Mouse (Mus musculus) MEL (cell line): ENCODE measurements at regions not wholly inside any gene's neighbourhood (a gene's known extent, or its start where the extent isn't known, plus 50 kb on each side); places are given as distances from the start of the nearest gene placed in this dataset.

Source experiments
- DNase-seq: peaks from one replicate; pipeline ENCODE4 v3.0.0; 2011; ENCODE audit warnings: low read depth, low spot score
- H3K27ac ChIP-seq: 2 replicates; pipeline ENCODE4 v1.5.1; 2012; ENCODE audit warnings: low read depth, mild to moderate bottlenecking, control low read depth, low read length, moderate library complexity; ENCODE audit not compliant: control insufficient read depth
- H3K27me3 ChIP-seq, 2 experiments: fragments of 150-350 bp in 1 of 2; sonication (generic) in 1 of 2; 2 replicates each; pipeline ENCODE4 v1.6.1; 2012; ENCODE audit warnings: low read length in 2 of 2, mild to moderate bottlenecking in 2 of 2, improper control_type of control experiment in 1 of 2, moderate library complexity in 1 of 2; ENCODE audit not compliant: insufficient read depth in 2 of 2, control insufficient read depth in 1 of 2
- H3K36me3 ChIP-seq, 2 experiments: 2 replicates each; pipeline ENCODE4 v1.6.1; 2012 to 2014; ENCODE audit warnings: low read length in 2 of 2, improper control_type of control experiment in 1 of 2, inconsistent platforms in 1 of 2, mild to moderate bottlenecking in 1 of 2; ENCODE audit not compliant: insufficient read depth in 2 of 2, control insufficient read depth in 1 of 2
- H3K4me1 ChIP-seq, 2 experiments: fragments of 150-350 bp in 1 of 2; sonication (generic) in 1 of 2; 2 replicates each; pipeline ENCODE4 v1.6.1; 2012; ENCODE audit warnings: low read length in 2 of 2, improper control_type of control experiment in 1 of 2, mild to moderate bottlenecking in 1 of 2; ENCODE audit not compliant: insufficient read depth in 2 of 2, control insufficient read depth in 1 of 2
- H3K4me3 ChIP-seq, 2 experiments: fragments of 150-350 bp in 1 of 2; sonication (generic) in 1 of 2; 2 replicates each; pipeline ENCODE4 v1.5.1; 2012; ENCODE audit warnings: low read depth in 2 of 2, low read length in 2 of 2, mild to moderate bottlenecking in 2 of 2, moderate library complexity in 2 of 2, control low read depth in 1 of 2, improper control_type of control experiment in 1 of 2; ENCODE audit not compliant: control insufficient read depth in 1 of 2, insufficient read depth in 1 of 2
- H3K79me2 ChIP-seq: 2 replicates; pipeline ENCODE4 v1.6.1; 2012; ENCODE audit warnings: mild to moderate bottlenecking, low read length, moderate library complexity; ENCODE audit not compliant: control insufficient read depth, poor library complexity, insufficient read depth
- H3K9ac ChIP-seq: 2 replicates; pipeline ENCODE4 v1.6.1; 2012; ENCODE audit warnings: low read depth, mild to moderate bottlenecking, control low read depth, low read length, moderate library complexity; ENCODE audit not compliant: control insufficient read depth, poor library complexity, severe bottlenecking
- H3K9me3 ChIP-seq: fragments of 150-350 bp; sonication (generic); replicated peaks from 2 replicates; pipeline ENCODE4 v1.6.1; 2012; ENCODE audit warnings: mild to moderate bottlenecking, low read length, improper control_type of control experiment, moderate library complexity; ENCODE audit not compliant: insufficient read depth
- BHLHE40 ChIP-seq: IDR thresholded peaks from 2 replicates; pipeline ENCODE4 v1.6.1; 2012; ENCODE audit warnings: low read depth, mild to moderate bottlenecking, inconsistent platforms, low read length, improper control_type of control experiment, borderline replicate concordance
- CHD1 ChIP-seq: IDR thresholded peaks from 2 replicates; pipeline ENCODE4 v1.6.1; 2012; ENCODE audit warnings: low read depth, mild to moderate bottlenecking, inconsistent platforms, low read length, improper control_type of control experiment
- CHD2 ChIP-seq: IDR thresholded peaks from 2 replicates; pipeline ENCODE4 v1.6.1; 2011; ENCODE audit warnings: low read length, improper control_type of control experiment
- CTCF ChIP-seq, 3 experiments: IDR thresholded peaks in 2 of 3; conservative IDR thresholded peaks in 1 of 3; 2 replicates each; pipeline ENCODE4 v1.5.1; 2011 to 2012; ENCODE audit warnings: low read length in 3 of 3, low read depth in 2 of 3, mild to moderate bottlenecking in 2 of 3, improper control_type of control experiment in 1 of 3, inconsistent platforms in 1 of 3, mixed read lengths in 1 of 3, moderate library complexity in 1 of 3; ENCODE audit not compliant: control insufficient read depth in 1 of 3, insufficient read depth in 1 of 3, poor library complexity in 1 of 3, severe bottlenecking in 1 of 3
- E2F4 ChIP-seq: IDR thresholded peaks from 2 replicates; pipeline ENCODE4 v1.6.1; 2011; ENCODE audit warnings: low read depth, low read length, improper control_type of control experiment, borderline replicate concordance
- ELF1 ChIP-seq: IDR thresholded peaks from 2 replicates; pipeline ENCODE4 v1.6.1; 2014; ENCODE audit warnings: low read depth, mild to moderate bottlenecking, inconsistent platforms, low read length, improper control_type of control experiment, moderate library complexity
- EP300 ChIP-seq, 2 experiments: IDR thresholded peaks; 2 replicates each; pipeline ENCODE4 v1.6.1; 2011; ENCODE audit warnings: improper control_type of control experiment in 2 of 2, low read length in 2 of 2, low read depth in 1 of 2, mild to moderate bottlenecking in 1 of 2
- ETS1 ChIP-seq: IDR thresholded peaks from 2 replicates; pipeline ENCODE4 v1.6.1; 2012; ENCODE audit warnings: low read depth, mild to moderate bottlenecking, inconsistent platforms, low read length, improper control_type of control experiment, moderate library complexity
- GABPA ChIP-seq: IDR thresholded peaks from 2 replicates; pipeline ENCODE4 v1.6.1; 2012; ENCODE audit warnings: low read depth, mild to moderate bottlenecking, inconsistent platforms, low read length, improper control_type of control experiment, moderate library complexity
- GATA1 ChIP-seq: IDR thresholded peaks from 2 replicates; pipeline ENCODE4 v1.6.1; 2011; ENCODE audit warnings: low read depth, low read length, improper control_type of control experiment
- HCFC1 ChIP-seq: IDR thresholded peaks from 2 replicates; pipeline ENCODE4 v1.6.1; 2012; ENCODE audit warnings: low read depth, mild to moderate bottlenecking, inconsistent platforms, low read length, improper control_type of control experiment, moderate library complexity
- JUND ChIP-seq: IDR thresholded peaks from 2 replicates; pipeline ENCODE4 v1.6.1; 2011; ENCODE audit warnings: low read depth, mild to moderate bottlenecking, improper control_type of control experiment, low read length
- KAT2A ChIP-seq: conservative IDR thresholded peaks from 2 replicates; pipeline ENCODE4 v1.6.1; 2012; ENCODE audit warnings: low read depth, low read length, improper control_type of control experiment, inconsistent platforms
- MAFK ChIP-seq: IDR thresholded peaks from 2 replicates; pipeline ENCODE4 v1.6.1; 2011; ENCODE audit warnings: low read depth, mild to moderate bottlenecking, low read length, improper control_type of control experiment, borderline replicate concordance
- MAX ChIP-seq: IDR thresholded peaks from 2 replicates; pipeline ENCODE4 v1.6.1; 2011; ENCODE audit warnings: low read length, improper control_type of control experiment
- MAZ ChIP-seq: IDR thresholded peaks from 2 replicates; pipeline ENCODE4 v1.6.1; 2012; ENCODE audit warnings: low read depth, mild to moderate bottlenecking, inconsistent platforms, low read length, improper control_type of control experiment
- MEF2A ChIP-seq: IDR thresholded peaks from 2 replicates; pipeline ENCODE4 v1.6.1; 2014; ENCODE audit warnings: low read depth, mild to moderate bottlenecking, inconsistent platforms, low read length, improper control_type of control experiment; ENCODE audit not compliant: poor library complexity, insufficient replicate concordance, severe bottlenecking; ENCODE audit errors: extremely low read depth
- MXI1 ChIP-seq: IDR thresholded peaks from 2 replicates; pipeline ENCODE4 v1.6.1; 2011; ENCODE audit warnings: mild to moderate bottlenecking, low read depth, low read length, improper control_type of control experiment
- MYB ChIP-seq: IDR thresholded peaks from 2 replicates; pipeline ENCODE4 v1.6.1; 2011; ENCODE audit warnings: mild to moderate bottlenecking, low read depth, low read length, improper control_type of control experiment
- MYC ChIP-seq: IDR thresholded peaks from 2 replicates; pipeline ENCODE4 v1.6.1; 2011; ENCODE audit warnings: low read depth, mild to moderate bottlenecking, low read length, improper control_type of control experiment, moderate library complexity
- NELFE ChIP-seq: IDR thresholded peaks from 2 replicates; pipeline ENCODE4 v1.6.1; 2011; ENCODE audit warnings: low read depth, low read length, improper control_type of control experiment
- NRF1 ChIP-seq: IDR thresholded peaks from 2 replicates; pipeline ENCODE4 v1.6.1; 2014; ENCODE audit warnings: low read depth, mild to moderate bottlenecking, inconsistent platforms, low read length, improper control_type of control experiment, moderate library complexity; ENCODE audit not compliant: poor library complexity, insufficient read depth, severe bottlenecking
- POLR2A ChIP-seq, 2 experiments: IDR thresholded peaks; 2 replicates each; pipeline ENCODE4 v1.6.1; 2011 to 2012; ENCODE audit warnings: low read length in 2 of 2, mild to moderate bottlenecking in 2 of 2, control low read depth in 1 of 2, improper control_type of control experiment in 1 of 2, low read depth in 1 of 2, moderate library complexity in 1 of 2; ENCODE audit not compliant: control insufficient read depth in 1 of 2, insufficient read depth in 1 of 2, poor library complexity in 1 of 2
- POLR2AphosphoS2 ChIP-seq: IDR thresholded peaks from 2 replicates; pipeline ENCODE4 v1.6.1; 2011; ENCODE audit warnings: low read length, improper control_type of control experiment
- POLR2AphosphoS5 ChIP-seq: IDR thresholded peaks from 2 replicates; pipeline ENCODE4 v1.6.1; 2012; ENCODE audit warnings: low read depth, borderline replicate concordance, mild to moderate bottlenecking, inconsistent platforms, low read length, moderate library complexity, mixed read lengths
- RAD21 ChIP-seq: IDR thresholded peaks from 2 replicates; pipeline ENCODE4 v1.6.1; 2011; ENCODE audit warnings: mild to moderate bottlenecking, low read depth, low read length, improper control_type of control experiment
- RCOR1 ChIP-seq: IDR thresholded peaks from 2 replicates; pipeline ENCODE4 v1.6.1; 2012; ENCODE audit warnings: low read depth, mild to moderate bottlenecking, inconsistent platforms, low read length, improper control_type of control experiment
- SIN3A ChIP-seq: IDR thresholded peaks from 2 replicates; pipeline ENCODE4 v1.6.1; 2012; ENCODE audit warnings: low read length, improper control_type of control experiment, inconsistent platforms
- SMC3 ChIP-seq: IDR thresholded peaks from 2 replicates; pipeline ENCODE4 v1.6.1; 2011; ENCODE audit warnings: low read depth, low read length, improper control_type of control experiment
- TAL1 ChIP-seq: IDR thresholded peaks from 2 replicates; pipeline ENCODE4 v1.6.1; 2012; ENCODE audit warnings: mild to moderate bottlenecking, inconsistent platforms, low read length, moderate library complexity, mixed read lengths
- TBP ChIP-seq: IDR thresholded peaks from 2 replicates; pipeline ENCODE4 v1.8.0; 2011; ENCODE audit warnings: low read depth, low read length, improper control_type of control experiment
- TCF12 ChIP-seq: IDR thresholded peaks from 2 replicates; pipeline ENCODE4 v1.6.1; 2014; ENCODE audit warnings: low read depth, mild to moderate bottlenecking, inconsistent platforms, low read length, improper control_type of control experiment, moderate library complexity
- UBTF ChIP-seq: IDR thresholded peaks from 2 replicates; pipeline ENCODE4 v1.6.1; 2012; ENCODE audit warnings: low read depth, mild to moderate bottlenecking, inconsistent platforms, low read length, improper control_type of control experiment, moderate library complexity, borderline replicate concordance; ENCODE audit not compliant: insufficient read depth
- USF1 ChIP-seq: IDR thresholded peaks from 2 replicates; pipeline ENCODE4 v1.6.1; 2014; ENCODE audit warnings: low read depth, mild to moderate bottlenecking, inconsistent platforms, low read length, improper control_type of control experiment, moderate library complexity
- USF2 ChIP-seq, 2 experiments: IDR thresholded peaks; 2 replicates each; pipeline ENCODE4 v1.6.1; 2011 to 2012; ENCODE audit warnings: improper control_type of control experiment in 2 of 2, low read length in 2 of 2, borderline replicate concordance in 1 of 2, inconsistent platforms in 1 of 2, low read depth in 1 of 2, mild to moderate bottlenecking in 1 of 2; ENCODE audit not compliant: insufficient read depth in 1 of 2
- ZC3H11A ChIP-seq: IDR thresholded peaks from 2 replicates; pipeline ENCODE4 v1.6.1; 2012; ENCODE audit warnings: low read depth, mild to moderate bottlenecking, inconsistent platforms, low read length, improper control_type of control experiment
- ZKSCAN1 ChIP-seq: IDR thresholded peaks from 2 replicates; pipeline ENCODE4 v1.6.1; 2012; ENCODE audit warnings: low read depth, mild to moderate bottlenecking, inconsistent platforms, low read length, improper control_type of control experiment, moderate library complexity
- ZNF384 ChIP-seq: IDR thresholded peaks from 2 replicates; pipeline ENCODE4 v1.6.1; 2012; ENCODE audit warnings: low read depth, mild to moderate bottlenecking, inconsistent platforms, low read length, improper control_type of control experiment

- Histone ChIP-seq H3K9ac (no peak overlapping the region), H3K9me3 (no peaks in the 10 kb centered on the region), H3K27me3 (no peaks in the 10 kb centered on the region), H3K27ac (0 out of 2 replicates have a peak overlapping the region, but pooled peaks have one; percentile 1), H3K4me3 (no peak overlapping the region), H3K36me3 (peaks cover 0 to 27% of the 10 kb centered on the region in 2 experiments; a peak in 2 of 4 replicates), H3K79me2 (no peaks in the 10 kb centered on the region), H3K4me1 (peaks cover 17 to 19% of the 10 kb centered on the region in 2 experiments)
- peak; percentile 63 for DNase-seq
- TF ChIP-seq MAZ (no peak), ELF1 (no peak), CHD1 (no peak), EP300 (IDR thresholded peaks at IDR 0.05; ENCODE audit: low read depth in 1 of 2, low read length in 2 of 2) (peak; percentile 83 to 87), CTCF (IDR thresholded peaks at IDR 0.05 in 2 of 3, conservative IDR thresholded peaks at IDR 0.05 in 1 of 3; ENCODE audit: control insufficient read depth in 1 of 3, insufficient read depth in 1 of 3, low read depth in 2 of 3, low read length in 3 of 3, poor library complexity in 1 of 3, severe bottlenecking in 1 of 3) (no peak), GATA1 (peak; percentile 84), ZKSCAN1 (no peak), RAD21 (no peak), RCOR1 (peak; percentile 83), SMC3 (no peak), KAT2A (no peak), ZC3H11A (no peak), MYB (no peak), MYC (0 out of 2 replicates have a peak, but pooled peaks have one; percentile 18), MAFK (0 out of 2 replicates have a peak, but pooled peaks have one; percentile 58), JUND (no peak), USF1 (no peak), CHD2 (no peak), TBP (no peak), POLR2AphosphoS2 (no peak), UBTF (no peak), MEF2A (no peak), MXI1 (0 out of 2 replicates have a peak, but pooled peaks have one; percentile 23), HCFC1 (no peak), POLR2A (IDR thresholded peaks at IDR 0.05; ENCODE audit: control insufficient read depth in 1 of 2, insufficient read depth in 1 of 2, low read depth in 1 of 2, low read length in 2 of 2, poor library complexity in 1 of 2) (no peak), GABPA (no peak), NRF1 (no peak), TAL1 (peak; percentile 30), MAX (no peak), ZNF384 (no peak), ETS1 (peak; percentile 84), NELFE (no peak), SIN3A (peak; percentile 66), BHLHE40 (no peak), E2F4 (no peak), USF2 (IDR thresholded peaks at IDR 0.05; ENCODE audit: borderline replicate concordance in 1 of 2, insufficient read depth in 1 of 2, low read depth in 1 of 2, low read length in 2 of 2) (no peak), TCF12 (peak; percentile 82), POLR2AphosphoS5 (no peak)
These were observed 165.0 kb upstream of the Cdkn2b start for GRCm38 (mm10) chr4:89475848-89476247.
